Mouse (Mus musculus): ENCODE data around the gene Olfr996. TPM values are rescaled to one million over a fixed set of nuclear protein-coding genes. Genes with fewer than 3 reads are reported as not detected.

The Olfr996 gene
- polyA plus RNA-seq (2014; fragmentation: Illumina TruSeq; extraction: RNeasy Lipid Tissue Mini Kit (QIAGEN cat#74804); ENCODE audit: insufficient read depth, low read depth, low replicate concordance) = not detected

GRCm38 (mm10) chr2:85578915-85579314, at the start of gene Olfr996:
Gene Olfr996 (plus strand): TSS chr2:85579215.

DNA sequence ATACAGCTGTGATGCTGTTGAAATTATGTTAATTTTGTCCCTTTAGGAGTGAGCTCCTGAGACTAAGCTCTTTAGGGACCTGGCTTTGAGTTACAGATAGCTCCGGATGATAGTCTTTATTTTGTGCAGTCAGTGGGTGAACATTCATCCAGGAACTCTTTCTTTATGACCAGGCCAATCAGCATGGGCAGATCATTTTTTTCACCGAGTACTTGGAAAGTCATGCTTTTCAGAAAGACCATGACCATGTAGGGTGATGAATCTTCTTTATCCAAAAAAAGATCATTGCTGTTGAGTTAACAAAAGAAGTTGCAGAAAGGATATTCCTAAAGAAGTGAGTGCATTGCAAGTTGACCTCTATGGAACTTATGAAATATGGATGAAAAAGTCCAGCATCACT, 9.6 kb downstream of the Olfr996 start, which contains the start of gene Olfr998:
Gene Olfr998 (plus strand): TSS at position 301 of the 400 bp plus-strand sequence.

GRCm38 (mm10) chr2:85611803-85612202, 32.8 kb downstream of the Olfr996 start, which contains the start of gene Olfr1000:
Gene Olfr1000 (minus strand): TSS chr2:85611903.

Other genes with a start within 250 kb of the Olfr996 start
- gene Olfr987, start 239.9 kb upstream of the Olfr996 start, polyA plus RNA-seq (2014; fragmentation: Illumina TruSeq; extraction: RNeasy Lipid Tissue Mini Kit (QIAGEN cat#74804); ENCODE audit: insufficient read depth, low read depth, low replicate concordance) = not detected
- not detected for gene Olfr988, start 216.0 kb upstream of the Olfr996 start, polyA plus RNA-seq (2014; fragmentation: Illumina TruSeq; extraction: RNeasy Lipid Tissue Mini Kit (QIAGEN cat#74804); ENCODE audit: insufficient read depth, low read depth, low replicate concordance)
- gene Olfr992, start 169.7 kb upstream of the Olfr996 start, polyA plus RNA-seq (2014; fragmentation: Illumina TruSeq; extraction: RNeasy Lipid Tissue Mini Kit (QIAGEN cat#74804); ENCODE audit: insufficient read depth, low read depth, low replicate concordance) = not detected
- gene Olfr993, start 164.3 kb upstream of the Olfr996 start, polyA plus RNA-seq (2014; fragmentation: Illumina TruSeq; extraction: RNeasy Lipid Tissue Mini Kit (QIAGEN cat#74804); ENCODE audit: insufficient read depth, low read depth, low replicate concordance) = not detected
- gene Olfr994, start 142.8 kb upstream of the Olfr996 start, polyA plus RNA-seq (2014; fragmentation: Illumina TruSeq; extraction: RNeasy Lipid Tissue Mini Kit (QIAGEN cat#74804); ENCODE audit: insufficient read depth, low read depth, low replicate concordance) = not detected
- not detected for gene Olfr995, start 135.6 kb upstream of the Olfr996 start, polyA plus RNA-seq (2014; fragmentation: Illumina TruSeq; extraction: RNeasy Lipid Tissue Mini Kit (QIAGEN cat#74804); ENCODE audit: insufficient read depth, low read depth, low replicate concordance)
- not detected for gene 4833423E24Rik, start 60.2 kb upstream of the Olfr996 start, polyA plus RNA-seq (2014; fragmentation: Illumina TruSeq; extraction: RNeasy Lipid Tissue Mini Kit (QIAGEN cat#74804); ENCODE audit: insufficient read depth, low read depth, low replicate concordance)
- gene Olfr998, start 9.7 kb downstream of the Olfr996 start, polyA plus RNA-seq (2014; fragmentation: Illumina TruSeq; extraction: RNeasy Lipid Tissue Mini Kit (QIAGEN cat#74804); ENCODE audit: insufficient read depth, low read depth, low replicate concordance) = not detected
- gene Olfr1000, start 32.7 kb downstream of the Olfr996 start, polyA plus RNA-seq (2014; fragmentation: Illumina TruSeq; extraction: RNeasy Lipid Tissue Mini Kit (QIAGEN cat#74804); ENCODE audit: insufficient read depth, low read depth, low replicate concordance) = not detected
- gene Olfr1002, start 71.5 kb downstream of the Olfr996 start, polyA plus RNA-seq (2014; fragmentation: Illumina TruSeq; extraction: RNeasy Lipid Tissue Mini Kit (QIAGEN cat#74804); ENCODE audit: insufficient read depth, low read depth, low replicate concordance) = not detected
- not detected for gene Olfr154, start 85.2 kb downstream of the Olfr996 start, polyA plus RNA-seq (2014; fragmentation: Illumina TruSeq; extraction: RNeasy Lipid Tissue Mini Kit (QIAGEN cat#74804); ENCODE audit: insufficient read depth, low read depth, low replicate concordance)
- not detected for gene Olfr1006, start 99.6 kb downstream of the Olfr996 start, polyA plus RNA-seq (2014; fragmentation: Illumina TruSeq; extraction: RNeasy Lipid Tissue Mini Kit (QIAGEN cat#74804); ENCODE audit: insufficient read depth, low read depth, low replicate concordance)
- not detected for gene Olfr1008, start 110.2 kb downstream of the Olfr996 start, polyA plus RNA-seq (2014; fragmentation: Illumina TruSeq; extraction: RNeasy Lipid Tissue Mini Kit (QIAGEN cat#74804); ENCODE audit: insufficient read depth, low read depth, low replicate concordance)
- gene Olfr1009, start 136.2 kb downstream of the Olfr996 start, polyA plus RNA-seq (2014; fragmentation: Illumina TruSeq; extraction: RNeasy Lipid Tissue Mini Kit (QIAGEN cat#74804); ENCODE audit: insufficient read depth, low read depth, low replicate concordance) = not detected
- not detected for gene Olfr1012, start 183.6 kb downstream of the Olfr996 start, polyA plus RNA-seq (2014; fragmentation: Illumina TruSeq; extraction: RNeasy Lipid Tissue Mini Kit (QIAGEN cat#74804); ENCODE audit: insufficient read depth, low read depth, low replicate concordance)
- not detected for gene Olfr1013, start 187.9 kb downstream of the Olfr996 start, polyA plus RNA-seq (2014; fragmentation: Illumina TruSeq; extraction: RNeasy Lipid Tissue Mini Kit (QIAGEN cat#74804); ENCODE audit: insufficient read depth, low read depth, low replicate concordance)
- gene Olfr1014, start 193.5 kb downstream of the Olfr996 start, polyA plus RNA-seq (2014; fragmentation: Illumina TruSeq; extraction: RNeasy Lipid Tissue Mini Kit (QIAGEN cat#74804); ENCODE audit: insufficient read depth, low read depth, low replicate concordance) = not detected
- not detected for gene Olfr1015, start 202.8 kb downstream of the Olfr996 start, polyA plus RNA-seq (2014; fragmentation: Illumina TruSeq; extraction: RNeasy Lipid Tissue Mini Kit (QIAGEN cat#74804); ENCODE audit: insufficient read depth, low read depth, low replicate concordance)
- gene Olfr1016, start 223.3 kb downstream of the Olfr996 start, polyA plus RNA-seq (2014; fragmentation: Illumina TruSeq; extraction: RNeasy Lipid Tissue Mini Kit (QIAGEN cat#74804); ENCODE audit: insufficient read depth, low read depth, low replicate concordance) = not detected
- gene Olfr1018, start 239.3 kb downstream of the Olfr996 start, polyA plus RNA-seq (2014; fragmentation: Illumina TruSeq; extraction: RNeasy Lipid Tissue Mini Kit (QIAGEN cat#74804); ENCODE audit: insufficient read depth, low read depth, low replicate concordance) = not detected